Mouse (Mus musculus) A20 (cell line): ENCODE measurements around the gene Olfr293.

ENCODE experiments used
- DNase-seq: peaks from one replicate; pipeline ENCODE4 v3.0.0-alpha.2; 2011; ENCODE audit warnings: low read depth, low spot score

Gene Olfr293

DNA sequence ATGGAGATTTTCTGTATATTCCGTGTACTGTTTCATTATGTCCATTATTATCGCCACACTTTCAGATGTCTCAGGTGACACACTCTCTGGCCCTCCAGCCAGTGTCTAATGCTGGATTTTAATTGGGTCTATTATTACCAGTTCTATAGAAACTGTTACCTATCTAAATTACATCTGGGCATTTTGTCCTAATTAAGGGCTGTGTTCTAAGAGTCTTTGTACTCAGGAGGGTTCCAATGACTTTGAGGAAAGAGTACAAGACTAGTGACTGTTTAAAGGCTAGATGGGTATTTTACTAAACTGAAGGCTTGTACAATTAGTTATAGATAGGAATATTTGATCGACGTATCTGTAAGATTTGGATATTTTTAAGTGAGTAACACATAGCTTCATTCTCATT lies at the start of gene Olfr293:
TSS of gene Olfr293 (plus strand) at position 301 of the 400 bp plus-strand sequence.
- no peak for DNase-seq

DNA sequence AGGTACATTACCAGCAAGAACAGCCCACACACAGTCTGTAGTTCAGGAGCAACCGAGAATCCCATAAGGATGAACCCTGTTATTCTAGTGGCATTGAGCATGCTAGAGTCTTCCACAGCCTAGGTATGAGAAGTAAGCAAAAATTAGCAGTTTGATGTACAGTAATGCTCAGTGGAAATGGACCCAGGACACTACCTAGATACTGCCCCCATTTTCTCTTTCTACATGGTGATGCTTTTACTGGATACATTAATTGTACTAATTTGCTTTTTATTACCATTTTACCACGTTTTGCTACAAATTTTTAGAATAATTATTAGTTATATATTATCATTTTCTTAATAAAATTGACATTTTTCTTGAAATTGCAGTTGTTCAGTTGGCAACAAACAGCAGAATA lies 32.3 kb upstream of the Olfr293 start, which contains the start of gene Olfr294:
TSS of gene Olfr294 (minus strand) at position 101 of the 400 bp plus-strand sequence.
- DNase-seq = no peak

DNA sequence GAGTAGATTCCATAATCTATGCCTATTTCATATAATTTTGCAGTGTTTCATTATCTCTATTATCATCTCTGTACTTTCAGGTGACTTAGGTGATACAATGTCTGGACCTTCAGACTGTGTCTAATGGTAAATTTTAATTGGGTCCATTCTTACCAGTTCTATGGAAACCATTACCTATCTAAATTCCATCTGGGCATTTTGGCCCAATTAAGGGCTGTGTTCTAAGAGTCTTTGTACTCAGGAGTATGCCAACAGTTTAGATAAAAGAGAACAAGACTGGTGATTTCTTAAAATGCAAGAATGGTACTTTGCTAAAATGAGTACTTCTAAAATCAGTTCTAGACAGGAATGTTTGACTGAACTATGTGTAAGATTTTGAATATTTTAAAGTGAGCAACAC lies 39.2 kb downstream of the Olfr293 start, which contains the start of gene Olfr292:
TSS of gene Olfr292 (plus strand) at position 301 of the 400 bp plus-strand sequence.
- DNase-seq = no peak
